Mouse (Mus musculus) thymus, postnatal 36 days (tissue): ENCODE data around the gene Syn3.
A peak's percentile ranks its signal among the peaks of the same experiment; 100 is the strongest.
"Not testable (repeated sequence)": the region's sequence is repeated elsewhere in the genome, so short reads cannot be mapped to it uniquely, and the experiment has no call there.

Experiments
- DNase-seq, 2 experiments: peaks; one replicate each; pipeline ENCODE4 v3.0.0; 2022; ENCODE audit warnings: mixed read lengths in 2 of 2

The Syn3 gene

GRCm38 (mm10) chr10:86468612-86469546 lies 29.8 kb downstream of the Syn3 start:
- no peak for DNase-seq

- DNase-seq = peak; percentile 31 to 52
Measured at GRCm38 (mm10) chr10:86463538-86464199, 35.0 kb downstream of the Syn3 start.

- no peak for DNase-seq
Measured at GRCm38 (mm10) chr10:86459643-86460042, 39.1 kb downstream of the Syn3 start.

- DNase-seq = no peak
Measured at GRCm38 (mm10) chr10:86457665-86458209, 41.0 kb downstream of the Syn3 start.

GRCm38 (mm10) chr10:86457195-86457594 lies 41.5 kb downstream of the Syn3 start:
- no peak for DNase-seq

GRCm38 (mm10) chr10:86455296-86456055 lies 43.2 kb downstream of the Syn3 start:
- DNase-seq = no peak

- DNase-seq = peak in 1 of 2 experiments; percentile 1
Measured at GRCm38 (mm10) chr10:86452326-86452995, 46.2 kb downstream of the Syn3 start.

GRCm38 (mm10) chr10:86451294-86451693 lies 47.4 kb downstream of the Syn3 start:
- no peak for DNase-seq

- DNase-seq = no peak
Measured at GRCm38 (mm10) chr10:86446649-86447048, 52.0 kb downstream of the Syn3 start.

- DNase-seq = no peak
Measured at GRCm38 (mm10) chr10:86445207-86445606, 53.5 kb downstream of the Syn3 start.

GRCm38 (mm10) chr10:86444665-86445064 lies 54.0 kb downstream of the Syn3 start:
- DNase-seq = no peak

- DNase-seq = no peak
Measured at GRCm38 (mm10) chr10:86441765-86442164, 56.9 kb downstream of the Syn3 start.

- no peak for DNase-seq
Measured at GRCm38 (mm10) chr10:86439640-86440039, 59.1 kb downstream of the Syn3 start.

- no peak for DNase-seq
Measured at GRCm38 (mm10) chr10:86437294-86437693, 61.4 kb downstream of the Syn3 start.

GRCm38 (mm10) chr10:86435006-86435405 lies 63.7 kb downstream of the Syn3 start:
- DNase-seq = not testable (repeated sequence)

- DNase-seq = no peak
Measured at GRCm38 (mm10) chr10:86429651-86430050, 69.0 kb downstream of the Syn3 start.

- DNase-seq = no peak
Measured at GRCm38 (mm10) chr10:86427956-86428355, 70.7 kb downstream of the Syn3 start.

GRCm38 (mm10) chr10:86425690-86426530 lies 72.8 kb downstream of the Syn3 start:
- DNase-seq = no peak

- DNase-seq = no peak
Measured at GRCm38 (mm10) chr10:86421731-86422370, 76.8 kb downstream of the Syn3 start.

- DNase-seq = no peak
Measured at GRCm38 (mm10) chr10:86418931-86419330, 79.8 kb downstream of the Syn3 start.

- DNase-seq = no peak
Measured at GRCm38 (mm10) chr10:86418345-86418744, 80.4 kb downstream of the Syn3 start.
